Mouse (Mus musculus) lung, embryonic 15.5 days (tissue): ENCODE data around the gene Frs3. TPM values are rescaled to one million over a fixed set of nuclear protein-coding genes. Genes with fewer than 3 reads are reported as not detected.
"Not testable (repeated sequence)": the region's sequence is repeated elsewhere in the genome, so short reads cannot be mapped to it uniquely, and the experiment has no call there.

ENCODE experiments used
- ATAC-seq: fragments of 200-750 bp; cut with Nextera tagmentation; 2 replicates; pipeline ENCODE4 v1.8.0; 2017; ENCODE audit warnings: moderate number of reproducible peaks, borderline replicate concordance; ENCODE audit not compliant: low FRiP score, low TSS enrichment; ENCODE audit errors: extremely low read depth
- H3K27ac ChIP-seq: fragments of 300-500 bp; sonication (generic); 2 replicates; pipeline ENCODE4 v1.5.1; 2015; ENCODE audit warnings: moderate library complexity, mild to moderate bottlenecking, inconsistent platforms
- H3K27me3 ChIP-seq: fragments of 300-500 bp; sonication (generic); 2 replicates; pipeline ENCODE4 v1.6.1; 2015; ENCODE audit warnings: inconsistent platforms
- H3K36me3 ChIP-seq: fragments of 300-500 bp; sonication (generic); 2 replicates; pipeline ENCODE4 v1.6.1; 2015; ENCODE audit warnings: inconsistent platforms
- H3K4me1 ChIP-seq: fragments of 300-500 bp; sonication (generic); 2 replicates; pipeline ENCODE4 v1.6.1; 2015; ENCODE audit warnings: inconsistent platforms
- H3K4me2 ChIP-seq: fragments of 300-500 bp; sonication (generic); 2 replicates; pipeline ENCODE4 v1.6.1; 2015; ENCODE audit warnings: inconsistent platforms, mild to moderate bottlenecking, moderate library complexity
- H3K4me3 ChIP-seq: fragments of 300-500 bp; sonication (generic); 2 replicates; pipeline ENCODE4 v1.5.1; 2015; ENCODE audit warnings: mild to moderate bottlenecking, inconsistent platforms
- H3K9ac ChIP-seq: fragments of 300-500 bp; sonication (generic); 2 replicates; pipeline ENCODE4 v1.6.1; 2015; ENCODE audit warnings: inconsistent platforms
- H3K9me3 ChIP-seq: fragments of 300-500 bp; sonication (generic); 2 replicates; pipeline ENCODE4 v1.6.1; 2016; ENCODE audit warnings: inconsistent platforms
- WGBS: fragments of 180-500 bp; shearing (Covaris S2); methylation state at CpG from one replicate; pipeline ENCODE4 v1.1.7; 2015; 5-methylcytosine and 5-hydroxymethylcytosine counted together
- polyA plus RNA-seq: library from polyadenylated mRNA; unstranded; fragments of >200 nt; fragmentation: Nextera tagmentation; extraction: Ambion mirVana; gene quantifications from 2 replicates; pipeline ENCODE4 v1.2.1, GENCODE M21; 2015

Frs3 gene
- 5.6 and 6.5 TPM in 2 replicates for polyA plus RNA-seq

DNA sequence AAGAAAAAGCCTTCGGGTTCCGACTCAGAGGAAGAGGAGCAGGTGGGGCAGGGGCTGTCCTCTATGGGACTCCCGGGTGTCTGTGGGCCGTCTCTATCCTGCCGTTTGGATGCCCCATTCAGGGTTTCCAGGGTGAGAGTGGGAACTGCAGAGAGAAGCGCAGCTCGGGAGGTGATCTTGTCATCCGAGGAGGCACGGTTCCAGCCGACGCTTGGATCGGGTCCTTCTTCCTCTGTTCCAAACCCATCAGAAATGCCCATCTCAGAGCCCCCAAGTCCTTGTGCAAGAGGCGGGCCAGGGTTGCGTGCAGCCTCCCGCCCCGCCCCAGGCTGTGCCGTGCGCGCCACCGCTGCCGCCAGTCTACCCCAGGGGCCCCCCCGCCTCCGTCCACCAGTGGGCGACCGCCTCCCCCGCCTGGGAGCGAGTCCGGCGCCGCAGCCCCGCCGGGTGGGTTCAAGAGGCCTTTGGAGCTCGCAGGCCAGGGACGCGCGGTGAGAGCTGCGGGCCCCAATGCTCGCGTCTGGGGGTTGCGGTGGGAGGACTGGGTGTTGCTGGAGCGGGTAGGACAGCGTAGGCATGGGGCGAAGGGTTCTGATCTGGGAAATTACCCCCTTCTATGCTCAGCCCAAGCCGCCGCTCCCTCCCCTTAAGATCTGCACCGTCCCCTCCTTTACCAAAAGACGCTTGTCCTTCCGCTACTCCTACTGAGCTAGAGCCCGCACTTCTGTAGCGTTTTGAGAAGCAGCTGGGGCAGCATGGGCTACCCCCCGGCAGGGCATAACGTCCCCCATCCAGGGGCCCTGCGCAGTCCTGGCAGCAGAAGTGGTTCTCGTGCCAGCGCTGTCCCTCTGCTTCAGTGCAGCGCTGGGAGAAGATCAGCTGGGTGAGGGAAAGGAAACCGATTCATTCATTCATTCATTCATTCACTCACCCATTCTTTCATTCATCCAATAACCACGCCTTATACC is at the start of gene Frs3:
Gene Frs3, plus strand, starts transcription at position 423 of the 968 bp plus-strand sequence.
- Histone ChIP-seq H3K4me3 (peak within 1 kb of the TSS; percentile 60), H3K27me3 (no peaks in the 10 kb centered on the region; the same call in 1 of the 2 replicates)
- ATAC-seq: peak; percentile 81

GRCm38 (mm10) chr17:47642992-47643391 is 45.8 kb upstream of the Frs3 start:
- Histone ChIP-seq H3K9ac (no peak overlapping the region), H3K27me3 (no peaks in the 10 kb centered on the region), H3K4me2 (no peak overlapping the region), H3K9me3 (no peaks in the 10 kb centered on the region), H3K4me1 (no peaks in the 10 kb centered on the region), H3K27ac (no peak overlapping the region), H3K36me3 (no peaks in the 10 kb centered on the region), H3K4me3 (no peak overlapping the region)
- no peak for ATAC-seq
- 77% methylated on average over 2 of the region's 2 CpGs for WGBS

More for the DNA sequence above, at the start of gene Frs3:
- H3K9ac ChIP-seq: peak within 1 kb of the TSS; percentile 77
- no peaks in the 10 kb centered on the region for H3K9me3 ChIP-seq
- H3K4me1 ChIP-seq: peaks cover 17% of the 10 kb centered on the region
- peak within 1 kb of the TSS; percentile 75 for H3K27ac ChIP-seq
- H3K36me3 ChIP-seq: peaks cover 18% of the 10 kb centered on the region
- under 1% methylated on average over 57 of the region's 58 CpGs for WGBS
- peak within 1 kb of the TSS; percentile 91 for H3K4me2 ChIP-seq

DNA sequence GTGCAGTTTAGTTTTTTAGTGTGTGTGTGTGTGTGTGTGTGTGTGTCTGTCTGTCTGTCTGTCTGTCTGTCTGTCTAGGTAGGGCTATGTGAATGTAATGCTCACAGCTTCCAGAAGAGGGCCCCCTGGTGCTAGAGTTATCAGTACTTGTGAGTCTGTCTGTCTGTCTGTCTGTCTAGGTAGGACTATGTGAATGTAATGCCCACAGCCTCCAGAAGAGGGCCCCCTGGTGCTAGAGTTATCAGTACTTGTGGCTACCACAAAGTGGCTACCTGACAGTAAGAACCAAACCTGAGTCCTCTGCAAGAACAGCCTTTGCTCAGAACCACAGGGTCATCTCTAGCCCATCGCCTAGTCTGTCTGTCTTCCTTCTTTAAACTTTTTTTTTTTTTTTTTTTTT is 42.1 kb upstream of the Frs3 start:
- no peak overlapping the region for H3K9ac ChIP-seq

DNA sequence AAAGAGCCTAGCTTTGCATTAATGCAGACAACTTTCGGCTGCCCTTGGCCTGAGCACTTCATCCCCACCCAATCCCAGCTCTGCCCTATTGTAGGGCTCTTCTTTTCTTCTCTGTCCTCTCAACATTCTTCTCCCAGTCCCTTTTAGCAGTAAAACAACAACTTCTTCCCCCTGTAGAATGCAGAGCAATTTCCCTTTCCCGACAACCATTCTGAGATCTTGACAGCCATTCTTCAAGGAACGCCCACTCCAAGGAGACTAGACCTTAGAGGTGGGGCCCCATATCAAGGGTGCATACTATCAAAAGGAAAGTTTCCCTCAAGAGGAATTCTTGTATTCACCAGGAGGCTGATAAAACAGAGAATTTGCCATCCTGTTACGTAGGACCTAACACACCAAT is 39.9 kb upstream of the Frs3 start:
- Histone ChIP-seq H3K27ac (no peak overlapping the region), H3K9me3 (no peaks in the 10 kb centered on the region), H3K9ac (no peak overlapping the region), H3K27me3 (no peaks in the 10 kb centered on the region), H3K36me3 (no peaks in the 10 kb centered on the region), H3K4me1 (no peaks in the 10 kb centered on the region), H3K4me3 (no peak overlapping the region), H3K4me2 (no peak overlapping the region)
- WGBS: 59% methylated on average over 4 of the region's 4 CpGs
- ATAC-seq: no peak

More for the DNA sequence above, 42.1 kb upstream of the Frs3 start:
- no peaks in the 10 kb centered on the region for H3K9me3 ChIP-seq
- no peak overlapping the region for H3K27ac ChIP-seq
- no peak overlapping the region for H3K4me3 ChIP-seq
- no peaks in the 10 kb centered on the region for H3K36me3 ChIP-seq
- H3K4me2 ChIP-seq: no peak overlapping the region
- 63% methylated on average over 1 of the region's 1 CpGs for WGBS
- no peak for ATAC-seq
- H3K4me1 ChIP-seq: no peaks in the 10 kb centered on the region
- H3K27me3 ChIP-seq: no peaks in the 10 kb centered on the region

DNA sequence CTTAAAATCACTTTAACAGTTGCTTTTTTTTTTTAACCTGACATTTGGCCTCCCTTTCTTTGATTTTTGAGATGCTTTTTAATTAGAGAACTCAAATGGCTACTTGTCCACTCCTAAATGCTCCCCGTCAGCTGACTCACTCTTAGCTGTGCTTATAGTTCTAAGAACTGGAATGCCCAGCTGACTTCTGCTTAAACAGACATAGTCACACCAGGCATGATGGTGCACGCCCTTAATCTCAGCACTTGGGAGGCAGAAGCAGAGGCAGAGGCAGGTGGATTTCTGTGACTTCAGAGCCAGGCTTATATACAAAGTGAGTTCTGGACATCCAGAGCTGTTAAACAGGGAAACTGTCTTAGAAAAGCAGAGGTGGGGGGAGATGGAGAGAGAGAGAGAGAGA is 36.9 kb upstream of the Frs3 start:
- no peak for ATAC-seq
- no peak overlapping the region for H3K9ac ChIP-seq
- no peaks in the 10 kb centered on the region for H3K9me3 ChIP-seq
- H3K27ac ChIP-seq: no peak overlapping the region
- H3K27me3 ChIP-seq: no peaks in the 10 kb centered on the region
- no peak overlapping the region for H3K4me2 ChIP-seq
- no peaks in the 10 kb centered on the region for H3K36me3 ChIP-seq
- WGBS: 77% methylated on average over 2 of the region's 2 CpGs
- no peak overlapping the region for H3K4me3 ChIP-seq
- no peaks in the 10 kb centered on the region for H3K4me1 ChIP-seq

DNA sequence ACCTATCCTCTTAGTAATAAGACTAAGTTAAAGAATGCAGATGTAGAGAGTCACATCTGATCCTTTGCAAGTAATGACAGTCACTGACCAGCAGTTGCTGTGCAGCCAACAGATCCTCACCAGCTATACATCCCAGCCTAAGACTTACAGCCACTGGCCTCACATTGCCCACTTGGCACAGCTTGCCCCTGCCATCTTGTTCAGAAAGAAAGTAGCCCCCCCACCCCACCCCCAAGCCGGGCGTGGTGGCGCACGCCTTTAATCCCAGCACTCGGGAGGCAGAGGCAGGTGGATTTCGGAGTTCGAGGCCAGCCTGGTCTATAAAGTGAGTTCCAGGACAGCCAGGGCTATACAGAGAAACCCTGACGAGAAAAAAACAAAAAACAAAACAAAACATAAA is 34.5 kb upstream of the Frs3 start:
- H3K27me3 ChIP-seq, H3K4me2 ChIP-seq, H3K9ac ChIP-seq, H3K36me3 ChIP-seq, H3K4me1 ChIP-seq, H3K4me3 ChIP-seq, H3K9me3 ChIP-seq, H3K27ac ChIP-seq, ATAC-seq: not testable (repeated sequence)
- 91% methylated on average over 8 of the region's 8 CpGs for WGBS

- 71% methylated on average over 5 of the region's 5 CpGs for WGBS
Observed at GRCm38 (mm10) chr17:47655697-47656096, 33.1 kb upstream of the Frs3 start.

GRCm38 (mm10) chr17:47657901-47658300 is 30.9 kb upstream of the Frs3 start:
- Histone ChIP-seq H3K27me3 (no peaks in the 10 kb centered on the region), H3K9ac (no peak overlapping the region), H3K36me3 (no peaks in the 10 kb centered on the region), H3K4me1 (no peaks in the 10 kb centered on the region), H3K4me2 (no peak overlapping the region), H3K4me3 (no peak overlapping the region), H3K9me3 (no peaks in the 10 kb centered on the region), H3K27ac (no peak overlapping the region)
- WGBS: 82% methylated on average over 4 of the region's 4 CpGs
- no peak for ATAC-seq

More at GRCm38 (mm10) chr17:47655697-47656096, 33.1 kb upstream of the Frs3 start:
- Histone ChIP-seq H3K36me3 (no peaks in the 10 kb centered on the region), H3K9ac (no peak overlapping the region), H3K4me1 (no peaks in the 10 kb centered on the region), H3K4me2 (no peak overlapping the region), H3K27ac (no peak overlapping the region), H3K27me3 (no peaks in the 10 kb centered on the region), H3K9me3 (no peaks in the 10 kb centered on the region), H3K4me3 (no peak overlapping the region)
- ATAC-seq: no peak

- Histone ChIP-seq H3K9me3 (no peaks in the 10 kb centered on the region), H3K9ac (no peak overlapping the region), H3K4me3 (no peak overlapping the region), H3K27me3 (no peaks in the 10 kb centered on the region), H3K27ac (no peak overlapping the region), H3K4me1 (no peaks in the 10 kb centered on the region), H3K4me2 (no peak overlapping the region), H3K36me3 (no peaks in the 10 kb centered on the region)
- WGBS: 74% methylated on average over 3 of the region's 3 CpGs
- no peak for ATAC-seq
Observed at GRCm38 (mm10) chr17:47658741-47659243, 30.0 kb upstream of the Frs3 start.

DNA sequence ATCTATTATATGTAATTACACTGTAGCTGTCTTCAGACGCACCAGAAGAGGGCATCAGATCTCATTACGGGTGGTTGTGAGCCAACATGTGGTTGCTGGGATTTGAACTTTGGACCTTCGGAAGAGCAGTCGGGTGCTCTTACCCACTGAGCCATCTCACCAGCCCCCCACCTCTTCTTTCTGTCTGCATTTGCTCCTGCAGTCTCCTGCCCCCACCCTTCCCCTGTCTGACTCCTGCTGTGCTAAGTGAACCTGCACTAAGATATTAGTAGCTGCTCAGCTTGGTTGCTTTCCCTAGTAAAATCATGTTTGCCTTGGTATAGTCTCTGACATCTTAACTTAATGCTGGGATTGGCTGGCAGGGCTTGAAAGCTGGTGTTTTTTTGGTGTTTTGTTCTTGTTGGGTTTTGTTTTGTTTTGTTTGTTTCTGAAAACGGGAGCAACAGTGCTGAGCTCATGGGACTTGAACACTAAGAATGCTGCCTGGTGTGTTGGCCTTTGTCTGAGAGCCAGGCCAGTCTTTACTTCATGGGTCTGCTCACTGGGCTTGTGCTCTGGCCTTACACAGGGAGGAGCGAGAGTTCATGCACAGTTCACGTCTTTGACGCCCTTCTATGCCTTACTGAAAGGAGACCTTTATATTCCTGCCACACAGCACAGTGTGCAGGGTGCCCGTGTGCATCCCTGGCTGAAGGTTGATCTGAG is 25.7 kb upstream of the Frs3 start:
- Histone ChIP-seq H3K9me3 (no peaks in the 10 kb centered on the region), H3K9ac (no peak overlapping the region), H3K36me3 (no peaks in the 10 kb centered on the region), H3K4me1 (no peaks in the 10 kb centered on the region), H3K27ac (no peak overlapping the region), H3K27me3 (no peaks in the 10 kb centered on the region), H3K4me2 (no peak overlapping the region), H3K4me3 (no peak overlapping the region)
- ATAC-seq: no peak
- WGBS: 62% methylated on average over 9 of the region's 9 CpGs

DNA sequence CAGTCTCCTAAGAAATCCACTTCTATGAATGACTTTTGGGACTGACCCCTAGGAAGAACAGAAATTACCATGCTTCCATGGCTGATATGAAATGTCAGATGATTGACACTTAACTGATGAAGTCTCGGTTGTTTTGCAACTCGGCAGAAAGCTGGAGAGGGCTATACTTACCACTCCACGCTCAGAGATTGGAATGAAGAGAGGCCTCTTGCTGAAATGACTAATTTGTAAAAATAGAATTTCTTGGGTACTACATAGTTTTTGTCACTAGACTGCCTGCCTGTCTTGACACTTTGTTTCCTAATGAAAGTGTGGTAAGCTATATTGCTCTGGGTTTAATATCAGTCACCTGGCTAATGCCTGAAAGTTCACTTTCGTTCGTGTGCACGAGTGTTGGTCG is 24.4 kb upstream of the Frs3 start:
- no peaks in the 10 kb centered on the region for H3K27me3 ChIP-seq
- H3K4me1 ChIP-seq: 0 out of 2 replicates have a peak, but pooled peaks cover 3% of the 10 kb centered on the region
- H3K9ac ChIP-seq: no peak overlapping the region
- 77% methylated on average over 7 of the region's 7 CpGs for WGBS
- no peak overlapping the region for H3K4me2 ChIP-seq
- no peak for ATAC-seq
- H3K9me3 ChIP-seq: no peaks in the 10 kb centered on the region
- H3K27ac ChIP-seq: no peak overlapping the region
- no peak overlapping the region for H3K4me3 ChIP-seq
- H3K36me3 ChIP-seq: no peaks in the 10 kb centered on the region

- Histone ChIP-seq H3K36me3 (no peaks in the 10 kb centered on the region), H3K4me3 (no peak overlapping the region), H3K4me1 (peaks cover 15% of the 10 kb centered on the region), H3K9ac (no peak overlapping the region), H3K9me3 (no peaks in the 10 kb centered on the region), H3K4me2 (no peak overlapping the region), H3K27me3 (peaks cover 9% of the 10 kb centered on the region), H3K27ac (no peak overlapping the region)
- 40% methylated on average over 4 of the region's 4 CpGs for WGBS
- no peak for ATAC-seq
Observed at GRCm38 (mm10) chr17:47669166-47669565, 19.7 kb upstream of the Frs3 start.
